Mouse (Mus musculus): Measurements from ENCODE around the gene D17Wsu92e. TPM values are rescaled to one million over a fixed set of nuclear protein-coding genes. Genes with fewer than 3 reads are reported as not detected.
"Not testable (repeated sequence)": the region's sequence is repeated elsewhere in the genome, so short reads cannot be mapped to it uniquely, and the experiment has no call there.

D17Wsu92e gene
- polyA plus RNA-seq, 1 experiment from 2014 or later: 10.9 TPM

DNA sequence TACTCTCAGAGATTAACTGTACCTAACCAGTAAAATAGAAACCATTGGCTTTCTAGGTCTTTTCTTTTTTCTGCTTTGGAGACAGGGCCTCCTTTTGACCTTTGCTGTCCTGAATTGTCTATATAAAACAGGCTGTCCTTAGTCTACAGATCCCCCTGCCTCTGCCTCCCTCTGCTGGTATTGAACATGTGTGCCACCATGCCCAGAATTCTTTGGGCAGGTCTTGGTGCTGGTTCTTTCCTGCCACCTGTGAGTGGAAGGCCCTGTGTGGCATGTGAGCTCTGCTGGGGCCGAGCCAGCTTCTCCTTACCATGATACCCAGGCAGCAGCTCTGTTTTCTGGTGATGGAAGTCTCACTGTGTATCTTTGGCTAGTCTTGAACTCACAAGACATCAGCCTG, 27.9 kb upstream of the D17Wsu92e start:
- Histone ChIP-seq H3K9ac (ENCODE audit: low read depth, low read length) (no peak overlapping the region), H3K4me3 (ENCODE audit: low read depth, low read length) (no peak overlapping the region), H3K36me3 (ENCODE audit: control insufficient read depth, insufficient read depth, low read length) (peaks cover 12% of the 10 kb centered on the region), H3K27me3 (ENCODE audit: control insufficient read depth, insufficient read depth, low read length) (no peaks in the 10 kb centered on the region), H3K27ac (ENCODE audit: low read depth, low read length) (no peak overlapping the region), H3K4me1 (replicated peaks; ENCODE audit: control insufficient read depth, insufficient read depth, low read length) (no peaks in the 10 kb centered on the region), H3K4me2 (replicated peaks; ENCODE audit: low read depth, low read length) (no peak overlapping the region), H3K9me3 (ENCODE audit: control insufficient read depth, low read length) (no peaks in the 10 kb centered on the region)
- 94% methylated on average over 1 of the region's 1 CpGs for WGBS
- ATAC-seq (ENCODE audit: low FRiP score) (no peak), DNase-seq (ENCODE audit: low spot score) (no peak)

DNA sequence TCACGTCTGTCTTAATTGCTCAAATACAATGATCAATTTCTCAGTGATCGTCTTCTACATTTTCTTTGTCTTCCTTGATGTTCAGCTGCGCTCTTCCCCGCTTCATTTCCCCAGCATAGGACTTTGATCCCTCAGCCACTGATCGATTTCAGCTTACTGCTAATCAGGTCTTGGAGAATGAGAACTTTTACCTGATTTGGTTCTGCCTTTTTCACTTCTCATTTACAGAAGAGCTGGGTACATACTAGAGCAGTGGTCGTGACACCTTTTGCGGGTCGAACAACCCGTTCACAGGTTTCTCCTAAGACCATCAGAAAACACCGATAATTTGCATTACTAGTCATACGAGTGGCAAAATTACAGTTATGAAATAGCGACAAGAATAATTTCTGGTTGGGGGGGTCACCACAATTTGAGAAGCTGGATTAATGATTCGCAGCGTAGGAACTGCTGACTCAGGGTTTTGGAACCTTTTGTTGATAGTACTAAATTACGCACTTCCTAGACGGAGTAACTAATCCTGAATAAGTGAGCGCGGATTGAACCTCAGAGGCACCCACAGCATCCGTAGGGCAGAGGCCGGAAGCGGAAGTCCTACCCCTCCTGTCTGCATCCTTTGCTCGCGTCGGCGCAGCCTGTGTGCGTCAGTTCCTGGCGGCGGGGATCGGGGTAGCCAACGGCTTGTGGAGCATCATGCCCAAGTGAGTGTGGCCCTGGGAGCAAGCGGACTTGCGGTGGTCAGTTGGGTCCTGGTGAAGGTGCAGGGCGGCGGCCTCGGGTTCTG, 19.2 kb upstream of the D17Wsu92e start:
- ATAC-seq (ENCODE audit: low FRiP score): peak; percentile 95
- peak overlapping the region; percentile 80 for H3K9ac ChIP-seq (ENCODE audit: low read depth, low read length)
- 3% methylated on average over 35 of the region's 35 CpGs for WGBS

DNA sequence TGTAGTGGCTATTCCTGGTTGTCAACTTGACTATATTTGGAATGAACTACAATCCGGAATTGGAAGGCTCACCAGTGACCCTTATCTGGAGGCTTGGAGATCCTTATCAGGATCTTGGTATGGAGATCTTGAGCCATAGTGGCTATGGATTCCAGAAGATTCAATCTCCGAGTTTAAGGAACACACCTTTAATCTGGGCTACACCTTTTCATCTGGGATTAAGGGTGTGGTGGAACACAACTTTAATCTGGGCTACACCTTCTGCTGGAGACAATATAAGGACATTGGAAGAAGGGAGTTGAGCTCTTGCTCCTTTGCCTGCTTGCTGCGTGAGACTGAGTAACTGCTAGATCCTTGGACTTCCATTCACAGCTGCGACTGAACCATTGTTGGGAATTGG, 17.4 kb upstream of the D17Wsu92e start, which contains the start of gene Snrpc:
Gene Snrpc, plus strand, starts transcription at position 301 of the 400 bp plus-strand sequence.
- 91% methylated on average over 3 of the region's 4 CpGs for WGBS
- H3K4me2 ChIP-seq (replicated peaks; ENCODE audit: low read depth, low read length); H3K9me3 ChIP-seq (ENCODE audit: control insufficient read depth, low read length); H3K4me1 ChIP-seq (replicated peaks; ENCODE audit: control insufficient read depth, insufficient read depth, low read length); H3K27me3 ChIP-seq (ENCODE audit: control insufficient read depth, insufficient read depth, low read length); H3K4me3 ChIP-seq (ENCODE audit: low read depth, low read length); DNase-seq (ENCODE audit: low spot score); ATAC-seq (ENCODE audit: low FRiP score); H3K27ac ChIP-seq (ENCODE audit: low read depth, low read length); H3K36me3 ChIP-seq (ENCODE audit: control insufficient read depth, insufficient read depth, low read length); H3K9ac ChIP-seq (ENCODE audit: low read depth, low read length): not testable (repeated sequence)

More for the DNA sequence above, 19.2 kb upstream of the D17Wsu92e start:
- peaks cover 2% of the 10 kb centered on the region; the same call in 1 of the 2 replicates for H3K36me3 ChIP-seq (ENCODE audit: control insufficient read depth, insufficient read depth, low read length)
- no peaks in the 10 kb centered on the region for H3K27me3 ChIP-seq (ENCODE audit: control insufficient read depth, insufficient read depth, low read length)
- peak overlapping the region; percentile 65 for H3K4me2 ChIP-seq (replicated peaks; ENCODE audit: low read depth, low read length)
- H3K27ac ChIP-seq (ENCODE audit: low read depth, low read length): peak overlapping the region; percentile 45; the same call in 1 of the 2 replicates
- H3K4me1 ChIP-seq (replicated peaks; ENCODE audit: control insufficient read depth, insufficient read depth, low read length): no peaks in the 10 kb centered on the region
- peak; percentile 94 for DNase-seq (ENCODE audit: low spot score)
- H3K9me3 ChIP-seq (ENCODE audit: control insufficient read depth, low read length): no peaks in the 10 kb centered on the region
- peak overlapping the region; percentile 83 for H3K4me3 ChIP-seq (ENCODE audit: low read depth, low read length)

DNA sequence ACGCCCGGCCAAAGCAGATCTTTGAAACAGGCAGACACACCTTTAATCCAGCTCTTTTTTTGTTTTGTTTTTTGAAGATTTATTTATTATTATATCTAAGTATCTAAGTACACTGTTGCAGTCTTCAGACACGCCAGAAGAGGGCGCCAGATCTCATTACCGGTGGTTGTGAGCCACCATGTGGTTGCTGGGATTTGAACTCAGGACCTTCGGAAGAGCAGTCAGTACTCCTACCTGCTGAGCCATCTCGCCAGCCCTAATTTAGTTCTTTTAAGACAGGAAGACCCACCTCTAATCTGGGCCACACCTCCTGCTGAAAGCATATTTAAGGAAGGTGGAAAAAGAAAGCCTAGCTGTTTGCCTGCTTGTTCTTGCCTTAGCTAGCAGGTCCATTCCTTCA, 10.0 kb upstream of the D17Wsu92e start:
- WGBS: 51% methylated on average over 7 of the region's 7 CpGs
- DNase-seq (ENCODE audit: low spot score): peak; percentile 21

DNA sequence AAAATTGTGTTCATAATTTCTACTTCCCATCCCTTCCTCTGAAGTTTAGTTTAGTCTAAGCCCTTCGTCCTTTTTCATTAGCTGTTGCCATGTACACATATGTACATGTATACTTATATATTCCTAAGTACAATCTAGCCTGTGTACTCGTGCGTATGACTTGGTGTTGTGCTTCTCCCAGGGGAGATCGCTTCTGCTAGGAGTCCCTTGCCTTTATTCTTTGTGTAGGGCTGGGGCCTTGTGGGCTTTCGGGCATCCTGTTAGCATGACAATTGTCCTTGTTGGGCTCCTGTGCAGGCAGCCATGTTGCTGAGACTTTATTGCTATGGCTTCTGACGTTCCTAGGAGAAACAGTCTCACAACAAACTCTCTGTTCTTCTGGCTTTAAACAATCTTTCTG, 7.1 kb upstream of the D17Wsu92e start:
- peak; percentile 55 for DNase-seq (ENCODE audit: low spot score)
- ATAC-seq (ENCODE audit: low FRiP score): no peak
- H3K4me3 ChIP-seq (ENCODE audit: low read depth, low read length): no peak overlapping the region
- H3K27me3 ChIP-seq (ENCODE audit: control insufficient read depth, insufficient read depth, low read length): no peaks in the 10 kb centered on the region
- H3K4me1 ChIP-seq (replicated peaks; ENCODE audit: control insufficient read depth, insufficient read depth, low read length): no peaks in the 10 kb centered on the region
- no peaks in the 10 kb centered on the region for H3K9me3 ChIP-seq (ENCODE audit: control insufficient read depth, low read length)
- no peaks in the 10 kb centered on the region for H3K36me3 ChIP-seq (ENCODE audit: control insufficient read depth, insufficient read depth, low read length)
- H3K27ac ChIP-seq (ENCODE audit: low read depth, low read length): no peak overlapping the region
- 18% methylated on average over 6 of the region's 6 CpGs for WGBS
- H3K9ac ChIP-seq (ENCODE audit: low read depth, low read length): no peak overlapping the region
- no peak overlapping the region for H3K4me2 ChIP-seq (replicated peaks; ENCODE audit: low read depth, low read length)

More for the DNA sequence above, 10.0 kb upstream of the D17Wsu92e start:
- Histone ChIP-seq H3K9ac (ENCODE audit: low read depth, low read length) (no peak overlapping the region), H3K4me3 (ENCODE audit: low read depth, low read length) (no peak overlapping the region), H3K27me3 (ENCODE audit: control insufficient read depth, insufficient read depth, low read length) (no peaks in the 10 kb centered on the region), H3K27ac (ENCODE audit: low read depth, low read length) (no peak overlapping the region), H3K36me3 (ENCODE audit: control insufficient read depth, insufficient read depth, low read length) (no peaks in the 10 kb centered on the region), H3K4me2 (replicated peaks; ENCODE audit: low read depth, low read length) (no peak overlapping the region), H3K4me1 (replicated peaks; ENCODE audit: control insufficient read depth, insufficient read depth, low read length) (no peaks in the 10 kb centered on the region), H3K9me3 (ENCODE audit: control insufficient read depth, low read length) (no peaks in the 10 kb centered on the region)
- ATAC-seq (ENCODE audit: low FRiP score): no peak

DNA sequence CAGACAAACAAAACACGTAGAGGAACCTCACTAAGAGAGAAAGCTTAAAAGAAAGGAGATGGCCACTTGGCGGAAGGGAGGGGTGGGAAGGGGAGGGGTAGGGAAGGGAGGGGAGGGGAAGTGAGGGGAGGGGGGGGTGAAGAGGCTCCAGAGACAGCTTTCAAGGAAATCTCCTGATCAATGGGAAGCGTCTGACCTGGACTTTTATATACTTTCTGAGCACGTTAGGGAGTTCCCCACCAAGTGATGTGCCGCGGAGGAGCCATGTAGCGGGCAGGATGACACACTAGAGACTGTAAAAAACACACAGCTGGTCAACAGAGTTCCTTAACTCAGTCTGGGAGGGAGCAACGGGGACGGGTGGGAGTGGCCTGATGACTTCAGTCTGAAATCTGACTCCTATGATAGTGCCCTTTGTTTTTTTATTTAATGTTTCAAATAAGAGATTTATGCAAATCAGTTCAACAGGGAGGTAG, 6.5 kb upstream of the D17Wsu92e start:
- H3K36me3 ChIP-seq (ENCODE audit: control insufficient read depth, insufficient read depth, low read length): no peaks in the 10 kb centered on the region
- ATAC-seq (ENCODE audit: low FRiP score) (peak; percentile 67; the same call in 1 of the 2 replicates), DNase-seq (ENCODE audit: low spot score) (peak; percentile 55)
- H3K27me3 ChIP-seq (ENCODE audit: control insufficient read depth, insufficient read depth, low read length): no peaks in the 10 kb centered on the region
- H3K9ac ChIP-seq (ENCODE audit: low read depth, low read length): no peak overlapping the region
- peak overlapping the region; percentile 45 for H3K4me2 ChIP-seq (replicated peaks; ENCODE audit: low read depth, low read length)
- no peak overlapping the region for H3K4me3 ChIP-seq (ENCODE audit: low read depth, low read length)
- no peak overlapping the region for H3K27ac ChIP-seq (ENCODE audit: low read depth, low read length)
- no peaks in the 10 kb centered on the region for H3K9me3 ChIP-seq (ENCODE audit: control insufficient read depth, low read length)
- H3K4me1 ChIP-seq (replicated peaks; ENCODE audit: control insufficient read depth, insufficient read depth, low read length): no peaks in the 10 kb centered on the region
- under 1% methylated on average over 7 of the region's 9 CpGs for WGBS

DNA sequence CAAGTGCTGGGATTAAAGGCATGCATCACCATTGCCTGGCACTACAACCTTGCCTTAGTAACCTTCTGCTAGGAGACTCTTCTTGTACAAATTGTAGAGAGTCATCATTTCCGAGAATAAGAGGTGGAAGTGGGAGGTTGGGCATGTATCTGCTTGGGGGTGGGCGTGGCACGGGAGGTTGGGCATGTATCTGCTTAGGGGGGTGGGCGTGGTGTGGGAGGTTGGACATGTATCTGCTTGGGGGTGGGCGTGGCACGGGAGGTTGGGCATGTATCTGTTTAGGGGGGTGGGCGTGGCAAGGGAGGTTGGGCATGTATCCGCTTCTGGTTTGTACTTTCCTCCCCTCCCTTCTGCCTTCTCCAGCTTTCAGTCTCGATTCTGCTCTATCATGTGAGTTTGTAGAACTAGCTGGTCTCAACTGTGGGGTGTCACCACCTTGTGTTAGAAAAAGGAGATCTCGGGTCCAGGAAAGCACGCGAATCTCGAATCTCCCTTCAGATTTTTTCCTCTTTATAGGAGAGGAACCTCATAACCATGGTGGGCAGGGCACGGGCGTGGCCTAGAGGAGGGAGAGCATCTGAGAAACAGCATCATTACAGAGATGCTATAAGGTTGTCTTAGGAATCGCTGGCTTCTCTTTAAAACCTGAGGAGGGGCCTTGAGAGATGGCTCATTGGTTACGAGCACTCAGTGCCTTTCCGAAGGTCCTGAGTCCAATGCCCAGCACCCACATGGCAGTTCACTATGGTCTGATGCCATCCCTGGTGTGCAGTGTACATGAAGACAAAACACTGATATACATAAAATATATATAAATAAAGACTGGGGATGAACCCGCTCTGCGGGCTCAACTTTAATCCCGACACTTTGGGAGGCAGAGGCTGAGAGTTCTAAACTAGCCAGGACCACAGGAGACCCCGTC, 5.8 kb upstream of the D17Wsu92e start:
- no peak overlapping the region; the same call in 1 of the 2 replicates for H3K9ac ChIP-seq (ENCODE audit: low read depth, low read length)
- 4% methylated on average over 22 of the region's 22 CpGs for WGBS
- H3K4me3 ChIP-seq (ENCODE audit: low read depth, low read length): peak overlapping the region; percentile 6; the same call in 1 of the 2 replicates

DNA sequence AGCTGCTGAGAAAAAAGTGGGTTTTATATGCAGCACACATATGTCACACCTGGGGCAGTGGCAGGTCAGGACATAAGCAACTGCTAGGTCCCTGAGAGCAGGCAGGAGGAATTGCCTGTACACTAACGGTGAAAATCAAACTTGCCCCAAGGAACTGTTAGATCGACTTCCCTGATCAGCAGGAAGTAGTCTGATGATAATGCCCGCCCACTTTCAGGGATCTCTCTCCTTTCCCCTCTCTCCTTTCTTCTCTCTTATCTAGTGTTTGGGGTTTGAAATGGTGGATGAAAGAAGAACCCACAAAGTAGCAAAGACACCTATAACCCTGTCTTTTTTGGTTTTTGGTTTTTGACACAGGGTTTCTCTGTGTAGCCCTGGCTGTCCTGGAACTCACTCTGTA, 5.1 kb upstream of the D17Wsu92e start:
- Histone ChIP-seq H3K36me3 (ENCODE audit: control insufficient read depth, insufficient read depth, low read length) (no peaks in the 10 kb centered on the region), H3K4me1 (replicated peaks; ENCODE audit: control insufficient read depth, insufficient read depth, low read length) (no peaks in the 10 kb centered on the region; the same call in 1 of the 2 replicates), H3K9ac (ENCODE audit: low read depth, low read length) (no peak overlapping the region), H3K27ac (ENCODE audit: low read depth, low read length) (no peak overlapping the region), H3K9me3 (ENCODE audit: control insufficient read depth, low read length) (no peaks in the 10 kb centered on the region), H3K4me3 (ENCODE audit: low read depth, low read length) (no peak overlapping the region), H3K27me3 (ENCODE audit: control insufficient read depth, insufficient read depth, low read length) (no peaks in the 10 kb centered on the region), H3K4me2 (replicated peaks; ENCODE audit: low read depth, low read length) (no peak overlapping the region)
- WGBS: 40% methylated on average over 3 of the region's 3 CpGs
- DNase-seq (ENCODE audit: low spot score) (no peak), ATAC-seq (ENCODE audit: low FRiP score) (no peak)

More for the DNA sequence above, 5.8 kb upstream of the D17Wsu92e start:
- Histone ChIP-seq H3K4me2 (replicated peaks; ENCODE audit: low read depth, low read length) (peak overlapping the region; percentile 45), H3K36me3 (ENCODE audit: control insufficient read depth, insufficient read depth, low read length) (no peaks in the 10 kb centered on the region), H3K27me3 (ENCODE audit: control insufficient read depth, insufficient read depth, low read length) (no peaks in the 10 kb centered on the region), H3K4me1 (replicated peaks; ENCODE audit: control insufficient read depth, insufficient read depth, low read length) (no peaks in the 10 kb centered on the region; the same call in 1 of the 2 replicates), H3K27ac (ENCODE audit: low read depth, low read length) (peak overlapping the region; percentile 11; the same call in 1 of the 2 replicates), H3K9me3 (ENCODE audit: control insufficient read depth, low read length) (no peaks in the 10 kb centered on the region)
- peak; percentile 64 for ATAC-seq (ENCODE audit: low FRiP score)
- peak; percentile 72 for DNase-seq (ENCODE audit: low spot score)
